ENCODE assay signal across 8 mouse cellular contexts in genomic region chr6:72552171-72553078, GRCm38 (mm10). TPM values are rescaled to one million over a fixed set of nuclear protein-coding genes. Genes with fewer than 3 reads are reported as not detected.
DNase-seq lines count a peak whose midpoint lies in the region; ATAC-seq and TF ChIP-seq lines count a peak whose summit lies in the region.

No protein-coding gene starts in this region.

- no peak for TF ChIP-seq CTCF in embryonic fibroblast, embryonic 13.5 days (IDR thresholded peaks at IDR 0.05; ENCODE audit: borderline replicate concordance, insufficient read depth, low read length)
- TF ChIP-seq CTCF in lung, embryonic 14.5 days (IDR thresholded peaks at IDR 0.05; ENCODE audit: low read depth) = 0 out of 2 replicates have a peak, but pooled peaks have one; percentile 23

- peak overlapping the region; percentile 27 for H3K4me3 ChIP-seq in embryonic fibroblast, embryonic 13.5 days (ENCODE audit: insufficient read depth, low read length)
- peak overlapping the region; percentile 38 to 46 for H3K4me3 ChIP-seq in heart, embryonic 14.5 days (ENCODE audit: control insufficient read depth in 1 of 2, insufficient read depth in 1 of 2, low read depth in 1 of 2, low read length in 2 of 2)
- peak overlapping the region; percentile 47 for H3K4me3 ChIP-seq in kidney, embryonic 16.5 days (ENCODE audit: low read length)
- H3K4me3 ChIP-seq in lung, embryonic 14.5 days (ENCODE audit: low read depth, low read length) = peak overlapping the region; percentile 35
- peak overlapping the region; percentile 35 for H3K4me3 ChIP-seq in neural tube, embryonic 14.5 days (ENCODE audit: low read depth, low read length)

- peak; percentile 88 to 91 for DNase-seq in adrenal gland, adult (ENCODE audit: inconsistent age in 2 of 2, low spot score in 1 of 2)
- DNase-seq in lung, embryonic 14.5 days = peak; percentile 94
- DNase-seq in thymus, postnatal 14 days = peak; percentile 63

- H3K9ac ChIP-seq in heart, embryonic 14.5 days (ENCODE audit: low read length) = peak overlapping the region; percentile 67
- peak overlapping the region; percentile 73 for H3K9ac ChIP-seq in kidney, embryonic 16.5 days (replicated peaks; ENCODE audit: low read length)
- peak overlapping the region; percentile 55 for H3K9ac ChIP-seq in lung, embryonic 14.5 days
- H3K9ac ChIP-seq in neural tube, embryonic 14.5 days (replicated peaks; ENCODE audit: low read depth, low read length) = peak overlapping the region; percentile 21; the same call in 1 of the 2 replicates

- TF ChIP-seq POLR2A in embryonic fibroblast, embryonic 13.5 days (IDR thresholded peaks at IDR 0.05; ENCODE audit: low read depth, low read length) = peak; percentile 55

- H3K4me1 ChIP-seq in embryonic fibroblast, embryonic 13.5 days (ENCODE audit: control insufficient read depth, insufficient read depth, low read length) = peaks cover 16% of the 10 kb centered on the region
- peaks cover 2 to 10% of the 10 kb centered on the region in 2 experiments; a peak in 3 of 4 replicates for H3K4me1 ChIP-seq in heart, embryonic 14.5 days (ENCODE audit: control insufficient read depth in 2 of 2, insufficient read depth in 2 of 2, low read length in 2 of 2)
- peaks cover 32% of the 10 kb centered on the region for H3K4me1 ChIP-seq in kidney, embryonic 16.5 days (ENCODE audit: insufficient read depth, low read length)
- no peaks in the 10 kb centered on the region for H3K4me1 ChIP-seq in lung, embryonic 14.5 days (ENCODE audit: insufficient read depth)
- peaks cover 4% of the 10 kb centered on the region; the same call in 1 of the 2 replicates for H3K4me1 ChIP-seq in neural tube, embryonic 14.5 days (ENCODE audit: control insufficient read depth, insufficient read depth, low read length)

- peak overlapping the region; percentile 99 for H3K27ac ChIP-seq in embryonic fibroblast, embryonic 13.5 days (ENCODE audit: insufficient read depth, low read length)
- H3K27ac ChIP-seq in heart, embryonic 14.5 days (replicated peaks in 1 of 2; ENCODE audit: control insufficient read depth in 1 of 2, insufficient read depth in 1 of 2, low read depth in 2 of 2, low read length in 2 of 2) = peak overlapping the region; percentile 42 to 87
- peak overlapping the region; percentile 96 for H3K27ac ChIP-seq in kidney, embryonic 16.5 days (ENCODE audit: low read length)
- peak overlapping the region; percentile 90 for H3K27ac ChIP-seq in lung, embryonic 14.5 days (ENCODE audit: low read depth)
- peak overlapping the region; percentile 69; the same call in 1 of the 2 replicates for H3K27ac ChIP-seq in neural tube, embryonic 14.5 days (ENCODE audit: low read depth, low read length)

- H3K9me3 ChIP-seq in heart, embryonic 14.5 days (ENCODE audit: control insufficient read depth, low read length) = no peaks in the 10 kb centered on the region
- no peaks in the 10 kb centered on the region for H3K9me3 ChIP-seq in kidney, embryonic 16.5 days (ENCODE audit: low read length)
- no peaks in the 10 kb centered on the region for H3K9me3 ChIP-seq in lung, embryonic 14.5 days (ENCODE audit: low read depth, low read length)
- no peaks in the 10 kb centered on the region for H3K9me3 ChIP-seq in neural tube, embryonic 14.5 days (ENCODE audit: control insufficient read depth, low read length)

- no peaks in the 10 kb centered on the region for H3K27me3 ChIP-seq in heart, embryonic 14.5 days (ENCODE audit: control insufficient read depth, insufficient read depth, low read length)
- no peaks in the 10 kb centered on the region for H3K27me3 ChIP-seq in kidney, embryonic 16.5 days (ENCODE audit: insufficient read depth, low read length)
- no peaks in the 10 kb centered on the region for H3K27me3 ChIP-seq in lung, embryonic 14.5 days (ENCODE audit: insufficient read depth, low read length)
- no peaks in the 10 kb centered on the region for H3K27me3 ChIP-seq in neural tube, embryonic 14.5 days (ENCODE audit: control insufficient read depth, insufficient read depth, low read length)

- H3K4me2 ChIP-seq in heart, embryonic 14.5 days (ENCODE audit: low read length) = peak overlapping the region; percentile 85
- peak overlapping the region; percentile 66 for H3K4me2 ChIP-seq in kidney, embryonic 16.5 days (replicated peaks; ENCODE audit: low read depth, low read length)
- peak overlapping the region; percentile 71 for H3K4me2 ChIP-seq in lung, embryonic 14.5 days
- peak overlapping the region; percentile 68 for H3K4me2 ChIP-seq in neural tube, embryonic 14.5 days (ENCODE audit: low read depth, low read length)

- WGBS in heart, embryonic 14.5 days = 18% methylated on average over 27 of the region's 27 CpGs
- WGBS in kidney, embryonic 16.5 days = 12% methylated on average over 27 of the region's 27 CpGs
- 14% methylated on average over 27 of the region's 27 CpGs for WGBS in lung, embryonic 14.5 days
- 15% methylated on average over 27 of the region's 27 CpGs for WGBS in neural tube, embryonic 14.5 days

- peak; percentile 83 for ATAC-seq in CD4-positive, CD25-positive, alpha-beta regulatory T cell, adult 4 months
- peak; percentile 84 for ATAC-seq in heart, embryonic 14.5 days (ENCODE audit: insufficient number of reproducible peaks, insufficient read depth, low FRiP score, low read depth)
- ATAC-seq in kidney, embryonic 16.5 days (ENCODE audit: low FRiP score, low TSS enrichment) = peak; percentile 95
- ATAC-seq in lung, embryonic 14.5 days (ENCODE audit: insufficient read depth) = peak; percentile 97
- peak; percentile 88 for ATAC-seq in neural tube, embryonic 14.5 days (ENCODE audit: low read depth)

- no peaks in the 10 kb centered on the region for H3K36me3 ChIP-seq in heart, embryonic 14.5 days (ENCODE audit: control insufficient read depth, insufficient read depth, low read length)
- H3K36me3 ChIP-seq in kidney, embryonic 16.5 days (ENCODE audit: insufficient read depth, low read length) = no peaks in the 10 kb centered on the region
- H3K36me3 ChIP-seq in lung, embryonic 14.5 days (ENCODE audit: insufficient read depth) = no peaks in the 10 kb centered on the region
- no peaks in the 10 kb centered on the region for H3K36me3 ChIP-seq in neural tube, embryonic 14.5 days (ENCODE audit: control insufficient read depth, insufficient read depth, low read length)

RNA-seq across cellular contexts. Expression of gene Capg, which starts 8.2 kb away (rescaled TPM):
- 100 to 1,000 TPM; 547 to 812 TPM for polyA plus RNA-seq in CD4-positive, CD25-positive, alpha-beta regulatory T cell, adult 4 months (2017; shearing (Covaris generic))
- 95.7 and 182 TPM in 2 replicates for polyA plus RNA-seq in embryonic fibroblast, embryonic 13.5 days (2011; ENCODE audit: insufficient read length, low read depth, missing spikeins)
- polyA plus RNA-seq in heart, embryonic 14.5 days (2014; fragmentation: Nextera tagmentation; extraction: Ambion mirVana) = 26.0 and 27.2 TPM in 2 replicates
- 83.1 and 94.3 TPM in 2 replicates for polyA plus RNA-seq in kidney, embryonic 16.5 days (2015; fragmentation: Nextera tagmentation; extraction: Ambion mirVana)
- 40.5 and 45.9 TPM in 2 replicates for polyA plus RNA-seq in lung, embryonic 14.5 days (2014; fragmentation: Nextera tagmentation; extraction: Ambion mirVana)
- polyA plus RNA-seq in neural tube, embryonic 14.5 days (2014; fragmentation: Nextera tagmentation; extraction: Ambion mirVana) = 3.4 and 9.0 TPM in 2 replicates

RNA-seq across cellular contexts. Expression of gene Sh2d6, which starts 30.9 kb away (rescaled TPM):
- not detected for polyA plus RNA-seq in CD4-positive, CD25-positive, alpha-beta regulatory T cell, adult 4 months (2017; shearing (Covaris generic))
- 1.8 and 1.9 TPM in 2 replicates for polyA plus RNA-seq in embryonic fibroblast, embryonic 13.5 days (2011; ENCODE audit: insufficient read length, low read depth, missing spikeins)
- polyA plus RNA-seq in heart, embryonic 14.5 days (2014; fragmentation: Nextera tagmentation; extraction: Ambion mirVana) = not detected in 2 replicates
- polyA plus RNA-seq in kidney, embryonic 16.5 days (2015; fragmentation: Nextera tagmentation; extraction: Ambion mirVana) = 0.17 TPM in 1 of 2 replicates, not detected in the other
- polyA plus RNA-seq in lung, embryonic 14.5 days (2014; fragmentation: Nextera tagmentation; extraction: Ambion mirVana) = not detected in 2 replicates
- polyA plus RNA-seq in neural tube, embryonic 14.5 days (2014; fragmentation: Nextera tagmentation; extraction: Ambion mirVana) = 0.22 and 1.2 TPM in 2 replicates

RNA-seq across cellular contexts. Expression of gene Elmod3, which starts 45.8 kb away (rescaled TPM):
- 10 to 100 TPM; 22.9 to 32.2 TPM for polyA plus RNA-seq in CD4-positive, CD25-positive, alpha-beta regulatory T cell, adult 4 months (2017; shearing (Covaris generic))
- 8.1 and 8.8 TPM in 2 replicates for polyA plus RNA-seq in embryonic fibroblast, embryonic 13.5 days (2011; ENCODE audit: insufficient read length, low read depth, missing spikeins)
- polyA plus RNA-seq in heart, embryonic 14.5 days (2014; fragmentation: Nextera tagmentation; extraction: Ambion mirVana) = 12.8 and 16.3 TPM in 2 replicates
- polyA plus RNA-seq in kidney, embryonic 16.5 days (2015; fragmentation: Nextera tagmentation; extraction: Ambion mirVana) = 18.9 and 19.5 TPM in 2 replicates
- polyA plus RNA-seq in lung, embryonic 14.5 days (2014; fragmentation: Nextera tagmentation; extraction: Ambion mirVana) = 15.9 and 16.2 TPM in 2 replicates
- polyA plus RNA-seq in neural tube, embryonic 14.5 days (2014; fragmentation: Nextera tagmentation; extraction: Ambion mirVana) = 17.6 and 17.8 TPM in 2 replicates

RNA-seq across cellular contexts. Expression of gene Retsat, which starts 45.9 kb away (rescaled TPM):
- polyA plus RNA-seq in CD4-positive, CD25-positive, alpha-beta regulatory T cell, adult 4 months (2017; shearing (Covaris generic)) = 1 to 10 TPM; 5.3 to 5.7 TPM
- 11.0 and 12.3 TPM in 2 replicates for polyA plus RNA-seq in embryonic fibroblast, embryonic 13.5 days (2011; ENCODE audit: insufficient read length, low read depth, missing spikeins)
- 23.5 and 25.2 TPM in 2 replicates for polyA plus RNA-seq in heart, embryonic 14.5 days (2014; fragmentation: Nextera tagmentation; extraction: Ambion mirVana)
- 33.8 and 36.0 TPM in 2 replicates for polyA plus RNA-seq in kidney, embryonic 16.5 days (2015; fragmentation: Nextera tagmentation; extraction: Ambion mirVana)
- 17.2 and 18.4 TPM in 2 replicates for polyA plus RNA-seq in lung, embryonic 14.5 days (2014; fragmentation: Nextera tagmentation; extraction: Ambion mirVana)
- 3.9 and 5.5 TPM in 2 replicates for polyA plus RNA-seq in neural tube, embryonic 14.5 days (2014; fragmentation: Nextera tagmentation; extraction: Ambion mirVana)

Comparison
In these comparisons a context has a peak if more than half of its experiments do, and no peak if none do; other contexts are left out.
1. Peak in every context shown above with its lines: DNase-seq, ATAC-seq, H3K4me3 ChIP-seq and H3K27ac ChIP-seq.
2. H3K9ac ChIP-seq: peak in every context shown above with its lines; median percentile 73 in kidney, embryonic 16.5 days; 67 in heart, embryonic 14.5 days; 55 in lung, embryonic 14.5 days; 21 in neural tube, embryonic 14.5 days.